Mouse (Mus musculus): Measurements from ENCODE around the gene Cactin. TPM values are rescaled to one million over a fixed set of nuclear protein-coding genes. Genes with fewer than 3 reads are reported as not detected.

Gene Cactin
- polyA plus RNA-seq, 1 experiment from 2014 or later, result 60.5 TPM

- H3K36me3 ChIP-seq, result peaks cover 90% of the 10 kb centered on the region
- H3K27ac ChIP-seq (replicated peaks), result no peak overlapping the region
- WGBS, result 92% methylated on average over 5 of the region's 5 CpGs
Observed at GRCm38 (mm10) chr10:81309571-81309970, 11.3 kb upstream of the Cactin start.

GRCm38 (mm10) chr10:81313581-81313980 is 7.3 kb upstream of the Cactin start:
- Histone ChIP-seq H3K27ac (replicated peaks) (no peak overlapping the region), H3K4me2 (replicated peaks) (no peak overlapping the region), H3K4me3 (no peak overlapping the region), H3K9me3 (no peaks in the 10 kb centered on the region), H3K27me3 (peaks cover 11% of the 10 kb centered on the region), H3K9ac (replicated peaks) (no peak overlapping the region), H3K36me3 (peaks cover 98% of the 10 kb centered on the region), H3K4me1 (peaks cover 12% of the 10 kb centered on the region)
- no peak for ATAC-seq (ENCODE audit: low FRiP score, low read depth)
- WGBS, result 96% methylated on average over 13 of the region's 13 CpGs

More at GRCm38 (mm10) chr10:81309571-81309970, 11.3 kb upstream of the Cactin start:
- H3K27me3 ChIP-seq, result no peaks in the 10 kb centered on the region
- ATAC-seq (ENCODE audit: low FRiP score, low read depth), result no peak
- H3K9ac ChIP-seq (replicated peaks), result no peak overlapping the region
- no peak overlapping the region for H3K4me3 ChIP-seq
- H3K9me3 ChIP-seq, result no peaks in the 10 kb centered on the region
- H3K4me1 ChIP-seq, result 0 out of 2 replicates have a peak, but pooled peaks cover 2% of the 10 kb centered on the region
- H3K4me2 ChIP-seq (replicated peaks), result no peak overlapping the region

- Histone ChIP-seq H3K4me1 (peaks cover 18% of the 10 kb centered on the region), H3K27ac (replicated peaks) (no peak overlapping the region), H3K36me3 (peaks cover 94% of the 10 kb centered on the region), H3K27me3 (peaks cover 11% of the 10 kb centered on the region), H3K9me3 (no peaks in the 10 kb centered on the region), H3K4me3 (no peak overlapping the region), H3K9ac (replicated peaks) (no peak overlapping the region), H3K4me2 (replicated peaks) (no peak overlapping the region)
- WGBS, result 81% methylated on average over 7 of the region's 7 CpGs
- no peak for ATAC-seq (ENCODE audit: low FRiP score, low read depth)
Observed at GRCm38 (mm10) chr10:81314201-81314600, 6.7 kb upstream of the Cactin start.

- 88% methylated on average over 16 of the region's 16 CpGs for WGBS
- H3K36me3 ChIP-seq, result peaks cover 80% of the 10 kb centered on the region
- peaks cover 11% of the 10 kb centered on the region for H3K27me3 ChIP-seq
Observed at GRCm38 (mm10) chr10:81315587-81315986, 5.3 kb upstream of the Cactin start.

GRCm38 (mm10) chr10:81316338-81317060 is 4.4 kb upstream of the Cactin start:
- peak overlapping the region; percentile 29 for H3K4me2 ChIP-seq (replicated peaks)
- H3K9me3 ChIP-seq, result no peaks in the 10 kb centered on the region
- H3K4me1 ChIP-seq, result peaks cover 27% of the 10 kb centered on the region
- H3K27ac ChIP-seq (replicated peaks), result 0 out of 2 replicates have a peak overlapping the region, but pooled peaks have one; percentile 3
- H3K36me3 ChIP-seq, result peaks cover 71% of the 10 kb centered on the region
- H3K27me3 ChIP-seq, result peaks cover 11% of the 10 kb centered on the region
- WGBS, result 33% methylated on average over 15 of the region's 16 CpGs
- no peak for ATAC-seq (ENCODE audit: low FRiP score, low read depth)
- H3K4me3 ChIP-seq, result no peak overlapping the region
- H3K9ac ChIP-seq (replicated peaks), result peak overlapping the region; percentile 46

More at GRCm38 (mm10) chr10:81315587-81315986, 5.3 kb upstream of the Cactin start:
- Histone ChIP-seq H3K27ac (replicated peaks) (no peak overlapping the region), H3K4me3 (no peak overlapping the region), H3K9ac (replicated peaks) (no peak overlapping the region), H3K4me1 (peaks cover 26% of the 10 kb centered on the region), H3K4me2 (replicated peaks) (no peak overlapping the region), H3K9me3 (no peaks in the 10 kb centered on the region)
- no peak for ATAC-seq (ENCODE audit: low FRiP score, low read depth)

- peak overlapping the region; percentile 46 for H3K9ac ChIP-seq (replicated peaks)
- H3K4me2 ChIP-seq (replicated peaks), result peak overlapping the region; percentile 29
- no peak overlapping the region for H3K27ac ChIP-seq (replicated peaks)
- peaks cover 64% of the 10 kb centered on the region for H3K36me3 ChIP-seq
- 12% methylated on average over 19 of the region's 20 CpGs for WGBS
- H3K27me3 ChIP-seq, result peaks cover 11% of the 10 kb centered on the region
- H3K4me3 ChIP-seq, result no peak overlapping the region
- H3K9me3 ChIP-seq, result no peaks in the 10 kb centered on the region
- H3K4me1 ChIP-seq, result peaks cover 35% of the 10 kb centered on the region
- ATAC-seq (ENCODE audit: low FRiP score, low read depth), result no peak
Observed at GRCm38 (mm10) chr10:81317273-81317672, 3.6 kb upstream of the Cactin start.

GRCm38 (mm10) chr10:81318589-81319329 is 2.1 kb upstream of the Cactin start:
- Histone ChIP-seq H3K9me3 (no peaks in the 10 kb centered on the region), H3K27me3 (peaks cover 11% of the 10 kb centered on the region), H3K4me1 (peaks cover 38% of the 10 kb centered on the region), H3K4me3 (peak overlapping the region; percentile 96; the same call in 1 of the 2 replicates), H3K9ac (replicated peaks) (peak overlapping the region; percentile 61; the same call in 1 of the 2 replicates), H3K4me2 (replicated peaks) (peak overlapping the region; percentile 70), H3K27ac (replicated peaks) (no peak overlapping the region; the same call in 1 of the 2 replicates), H3K36me3 (peaks cover 64% of the 10 kb centered on the region)
- WGBS, result 94% methylated on average over 13 of the region's 13 CpGs
- ATAC-seq (ENCODE audit: low FRiP score, low read depth), result no peak

GRCm38 (mm10) chr10:81319330-81319699 is 1.6 kb upstream of the Cactin start:
- peak overlapping the region; percentile 70 for H3K4me2 ChIP-seq (replicated peaks)
- H3K4me3 ChIP-seq, result peak overlapping the region; percentile 96
- H3K4me1 ChIP-seq, result peaks cover 38% of the 10 kb centered on the region
- H3K9me3 ChIP-seq, result no peaks in the 10 kb centered on the region
- ATAC-seq (ENCODE audit: low FRiP score, low read depth), result no peak
- H3K36me3 ChIP-seq, result peaks cover 64% of the 10 kb centered on the region
- H3K27me3 ChIP-seq, result peaks cover 11% of the 10 kb centered on the region
- peak overlapping the region; percentile 85 for H3K27ac ChIP-seq (replicated peaks)
- H3K9ac ChIP-seq (replicated peaks), result peak overlapping the region; percentile 61
- 38% methylated on average over 8 of the region's 8 CpGs for WGBS

GRCm38 (mm10) chr10:81319741-81320549 is 958 bp upstream of the Cactin start:
- H3K4me3 ChIP-seq, result peak overlapping the region; percentile 96
- H3K9ac ChIP-seq (replicated peaks), result peak overlapping the region; percentile 61
- H3K9me3 ChIP-seq, result no peaks in the 10 kb centered on the region
- peaks cover 11% of the 10 kb centered on the region for H3K27me3 ChIP-seq
- peak overlapping the region; percentile 70 for H3K4me2 ChIP-seq (replicated peaks)
- peaks cover 38% of the 10 kb centered on the region for H3K4me1 ChIP-seq
- peaks cover 64% of the 10 kb centered on the region for H3K36me3 ChIP-seq
- peak; percentile 1; the same call in 1 of the 2 replicates for ATAC-seq (ENCODE audit: low FRiP score, low read depth)
- peak overlapping the region; percentile 85 for H3K27ac ChIP-seq (replicated peaks)
- 2% methylated on average over 38 of the region's 38 CpGs for WGBS

GRCm38 (mm10) chr10:81321436-81321835 is 533 bp downstream of the Cactin start:
- peak overlapping the region; percentile 96 for H3K4me3 ChIP-seq
- peaks cover 8% of the 10 kb centered on the region; the same call in 1 of the 2 replicates for H3K27me3 ChIP-seq
- peak overlapping the region; percentile 70 for H3K4me2 ChIP-seq (replicated peaks)
- no peak for ATAC-seq (ENCODE audit: low FRiP score, low read depth)
- peak overlapping the region; percentile 85 for H3K27ac ChIP-seq (replicated peaks)
- no peaks in the 10 kb centered on the region for H3K9me3 ChIP-seq
- peaks cover 35% of the 10 kb centered on the region for H3K4me1 ChIP-seq
- peaks cover 65% of the 10 kb centered on the region for H3K36me3 ChIP-seq
- 3% methylated on average over 20 of the region's 20 CpGs for WGBS
- H3K9ac ChIP-seq (replicated peaks), result peak overlapping the region; percentile 81

- H3K36me3 ChIP-seq, result peaks cover 66% of the 10 kb centered on the region
- no peak overlapping the region for H3K27ac ChIP-seq (replicated peaks)
- no peak for ATAC-seq (ENCODE audit: low FRiP score, low read depth)
- H3K9ac ChIP-seq (replicated peaks), result no peak overlapping the region
- H3K9me3 ChIP-seq, result no peaks in the 10 kb centered on the region
- H3K4me2 ChIP-seq (replicated peaks), result peak overlapping the region; percentile 70; the same call in 1 of the 2 replicates
- H3K27me3 ChIP-seq, result no peaks in the 10 kb centered on the region
- H3K4me3 ChIP-seq, result peak overlapping the region; percentile 96; the same call in 1 of the 2 replicates
- 96% methylated on average over 27 of the region's 27 CpGs for WGBS
- peaks cover 26% of the 10 kb centered on the region for H3K4me1 ChIP-seq
Observed at GRCm38 (mm10) chr10:81322444-81322843, 1.5 kb downstream of the Cactin start.

Measured in midbrain, embryonic 12.5 days (tissue).